Mouse (Mus musculus): ENCODE results near the gene Mcl1.

GRCm38 (mm10) chr3:95650276-95651032 is 8.1 kb upstream of the Mcl1 start:
- no peak for TF ChIP-seq GATA1 (IDR thresholded peaks at IDR 0.05; ENCODE audit: low read length)
- no peak for TF ChIP-seq TAL1 (IDR thresholded peaks at IDR 0.05; ENCODE audit: low read length)
